Mouse (Mus musculus): ENCODE measurements around the gene Fggy. TPM values are rescaled to one million over a fixed set of nuclear protein-coding genes. Genes with fewer than 3 reads are reported as not detected.

Fggy gene
- total and polyA plus RNA-seq, 3 experiments = not detected

DNA sequence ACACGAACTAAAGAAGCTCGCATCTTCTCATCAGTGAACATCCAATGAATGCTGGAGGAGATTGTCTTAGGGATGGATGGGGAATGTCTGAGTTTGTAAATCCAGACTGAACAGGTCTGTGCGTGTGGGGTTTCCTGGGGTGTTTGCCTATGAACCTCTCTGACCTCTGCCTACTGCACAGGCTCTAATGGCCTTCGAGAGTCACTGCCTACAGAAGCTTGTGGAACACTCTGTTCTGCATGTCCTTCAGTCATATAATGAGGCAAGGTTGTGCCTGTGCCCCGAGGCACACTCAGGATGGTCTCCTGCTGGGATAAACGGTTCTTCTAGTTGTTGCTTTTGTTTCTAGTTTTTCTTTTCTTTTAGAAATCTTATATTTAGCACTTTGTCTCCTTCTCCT, 92.7 kb downstream of the Fggy start:
- Histone ChIP-seq H3K27me3 (ENCODE audit: control insufficient read depth in 1 of 2, insufficient read depth in 2 of 2, low read length in 2 of 2) (no peaks in the 10 kb centered on the region), H3K9ac (ENCODE audit: control insufficient read depth, low read depth, low read length, poor library complexity, severe bottlenecking) (no peak overlapping the region), H3K36me3 (ENCODE audit: control insufficient read depth in 1 of 2, insufficient read depth in 2 of 2, low read length in 2 of 2) (no peaks in the 10 kb centered on the region), H3K79me2 (ENCODE audit: control insufficient read depth, insufficient read depth, low read length, poor library complexity) (no peaks in the 10 kb centered on the region), H3K9me3 (replicated peaks; ENCODE audit: insufficient read depth, low read length) (no peaks in the 10 kb centered on the region), H3K4me1 (ENCODE audit: control insufficient read depth in 1 of 2, insufficient read depth in 2 of 2, low read length in 2 of 2) (no peaks in the 10 kb centered on the region), H3K4me3 (ENCODE audit: control insufficient read depth in 1 of 2, insufficient read depth in 1 of 2, low read depth in 2 of 2, low read length in 2 of 2) (no peak overlapping the region), H3K27ac (ENCODE audit: control insufficient read depth, low read depth, low read length) (no peak overlapping the region)
- DNase-seq (ENCODE audit: low read depth, low spot score) = no peak
- TF ChIP-seq USF2 (IDR thresholded peaks at IDR 0.05; ENCODE audit: borderline replicate concordance in 1 of 2, insufficient read depth in 1 of 2, low read depth in 1 of 2, low read length in 2 of 2) = no peak
- no peak for TF ChIP-seq JUND (IDR thresholded peaks at IDR 0.05; ENCODE audit: low read depth, low read length)
- no peak for TF ChIP-seq MAFK (IDR thresholded peaks at IDR 0.05; ENCODE audit: borderline replicate concordance, low read depth, low read length)
- no peak for TF ChIP-seq HCFC1 (IDR thresholded peaks at IDR 0.05; ENCODE audit: low read depth, low read length)
- no peak for TF ChIP-seq POLR2AphosphoS2 (IDR thresholded peaks at IDR 0.05; ENCODE audit: low read length)
- no peak for TF ChIP-seq USF1 (IDR thresholded peaks at IDR 0.05; ENCODE audit: low read depth, low read length)
- TF ChIP-seq ZKSCAN1 (IDR thresholded peaks at IDR 0.05; ENCODE audit: low read depth, low read length) = no peak
- TF ChIP-seq ZC3H11A (IDR thresholded peaks at IDR 0.05; ENCODE audit: low read depth, low read length) = no peak
- no peak for TF ChIP-seq EP300 (IDR thresholded peaks at IDR 0.05; ENCODE audit: low read depth in 1 of 2, low read length in 2 of 2)
- no peak for TF ChIP-seq MYB (IDR thresholded peaks at IDR 0.05; ENCODE audit: low read depth, low read length)
- no peak for TF ChIP-seq ETS1 (IDR thresholded peaks at IDR 0.05; ENCODE audit: low read depth, low read length)
- no peak for TF ChIP-seq SMC3 (IDR thresholded peaks at IDR 0.05; ENCODE audit: low read depth, low read length)
- TF ChIP-seq RCOR1 (IDR thresholded peaks at IDR 0.05; ENCODE audit: low read depth, low read length) = no peak
- TF ChIP-seq POLR2AphosphoS5 (IDR thresholded peaks at IDR 0.05; ENCODE audit: borderline replicate concordance, low read depth, low read length) = no peak
- TF ChIP-seq RAD21 (IDR thresholded peaks at IDR 0.05; ENCODE audit: low read depth, low read length) = no peak
- TF ChIP-seq TCF12 (IDR thresholded peaks at IDR 0.05; ENCODE audit: low read depth, low read length) = no peak
- no peak for TF ChIP-seq GATA1 (IDR thresholded peaks at IDR 0.05; ENCODE audit: low read depth, low read length)

- Histone ChIP-seq H3K79me2 (ENCODE audit: control insufficient read depth, insufficient read depth, low read length, poor library complexity) (no peaks in the 10 kb centered on the region), H3K9me3 (replicated peaks; ENCODE audit: insufficient read depth, low read length) (no peaks in the 10 kb centered on the region), H3K9ac (ENCODE audit: control insufficient read depth, low read depth, low read length, poor library complexity, severe bottlenecking) (no peak overlapping the region), H3K4me3 (ENCODE audit: control insufficient read depth in 1 of 2, insufficient read depth in 1 of 2, low read depth in 2 of 2, low read length in 2 of 2) (no peak overlapping the region), H3K27me3 (ENCODE audit: control insufficient read depth in 1 of 2, insufficient read depth in 2 of 2, low read length in 2 of 2) (no peaks in the 10 kb centered on the region), H3K4me1 (ENCODE audit: control insufficient read depth in 1 of 2, insufficient read depth in 2 of 2, low read length in 2 of 2) (no peaks in the 10 kb centered on the region), H3K27ac (ENCODE audit: control insufficient read depth, low read depth, low read length) (no peak overlapping the region), H3K36me3 (ENCODE audit: control insufficient read depth in 1 of 2, insufficient read depth in 2 of 2, low read length in 2 of 2) (no peaks in the 10 kb centered on the region)
- DNase-seq (ENCODE audit: low read depth, low spot score) = no peak
- no peak for TF ChIP-seq ZNF384 (IDR thresholded peaks at IDR 0.05; ENCODE audit: low read depth, low read length)
- no peak for TF ChIP-seq MYC (IDR thresholded peaks at IDR 0.05; ENCODE audit: low read depth, low read length)
- no peak for TF ChIP-seq GABPA (IDR thresholded peaks at IDR 0.05; ENCODE audit: low read depth, low read length)
- TF ChIP-seq BHLHE40 (IDR thresholded peaks at IDR 0.05; ENCODE audit: borderline replicate concordance, low read depth, low read length) = no peak
- no peak for TF ChIP-seq POLR2AphosphoS2 (IDR thresholded peaks at IDR 0.05; ENCODE audit: low read length)
- no peak for TF ChIP-seq MAZ (IDR thresholded peaks at IDR 0.05; ENCODE audit: low read depth, low read length)
- no peak for TF ChIP-seq SMC3 (IDR thresholded peaks at IDR 0.05; ENCODE audit: low read depth, low read length)
- no peak for TF ChIP-seq CTCF (IDR thresholded peaks at IDR 0.05 in 2 of 3, conservative IDR thresholded peaks at IDR 0.05 in 1 of 3; ENCODE audit: control insufficient read depth in 1 of 3, insufficient read depth in 1 of 3, low read depth in 2 of 3, low read length in 3 of 3, poor library complexity in 1 of 3, severe bottlenecking in 1 of 3)
- no peak for TF ChIP-seq SIN3A (IDR thresholded peaks at IDR 0.05; ENCODE audit: low read length)
- TF ChIP-seq NRF1 (IDR thresholded peaks at IDR 0.05; ENCODE audit: insufficient read depth, low read depth, low read length, poor library complexity, severe bottlenecking) = no peak
Measured at GRCm38 (mm10) chr4:95652044-95652443, 94.7 kb downstream of the Fggy start.
